Mouse (Mus musculus) heart, postnatal 0 days (tissue): ENCODE results near the gene Lhfp.

Experiments used
- CTCF ChIP-seq: IDR thresholded peaks from 2 replicates; pipeline ENCODE4 v1.5.1; 2016; ENCODE audit warnings: antibody characterized with exemption, control low read depth, low read depth
- EP300 ChIP-seq: IDR thresholded peaks from 2 replicates; pipeline ENCODE4 v1.6.1; 2016; ENCODE audit warnings: antibody characterized with exemption, low read depth

- no peak for TF ChIP-seq CTCF
- TF ChIP-seq EP300: no peak
Measured at GRCm38 (mm10) chr3:53044682-53045299, 3.5 kb downstream of the Lhfp start.
